Mouse (Mus musculus) neural tube, embryonic 13.5 days (tissue): ENCODE measurements at regions not wholly inside any gene's neighbourhood (a gene's known extent, or its start where the extent isn't known, plus 50 kb on each side); places are given as distances from the start of the nearest gene placed in this dataset.

Source experiments
- ATAC-seq: fragments of 200-750 bp; cut with Nextera tagmentation; 2 replicates; pipeline ENCODE4 v1.8.0; 2017; ENCODE audit warnings: low read depth, mild to moderate bottlenecking, moderate TSS enrichment, moderate library complexity
- H3K27ac ChIP-seq: fragments of 300-500 bp; sonication (generic); replicated peaks from 2 replicates; pipeline ENCODE4 v1.5.1; 2015; ENCODE audit warnings: moderate library complexity, mild to moderate bottlenecking, inconsistent platforms
- H3K27me3 ChIP-seq: fragments of 300-500 bp; sonication (generic); 2 replicates; pipeline ENCODE4 v1.6.1; 2015; ENCODE audit warnings: mild to moderate bottlenecking, inconsistent platforms
- H3K36me3 ChIP-seq: fragments of 300-500 bp; sonication (generic); 2 replicates; pipeline ENCODE4 v1.6.1; 2015; ENCODE audit warnings: mild to moderate bottlenecking, inconsistent platforms
- H3K4me1 ChIP-seq: fragments of 300-500 bp; sonication (generic); replicated peaks from 2 replicates; pipeline ENCODE4 v1.6.1; 2015; ENCODE audit warnings: inconsistent platforms
- H3K4me2 ChIP-seq: fragments of 300-500 bp; sonication (generic); 2 replicates; pipeline ENCODE4 v1.6.1; 2015; ENCODE audit warnings: inconsistent platforms, mild to moderate bottlenecking, moderate library complexity
- H3K4me3 ChIP-seq: fragments of 300-500 bp; sonication (generic); 2 replicates; pipeline ENCODE4 v1.5.1; 2015; ENCODE audit warnings: mild to moderate bottlenecking, inconsistent platforms
- H3K9ac ChIP-seq: fragments of 300-500 bp; sonication (generic); 2 replicates; pipeline ENCODE4 v1.6.1; 2015; ENCODE audit warnings: moderate library complexity, mild to moderate bottlenecking, inconsistent platforms
- H3K9me3 ChIP-seq: fragments of 300-500 bp; sonication (generic); 2 replicates; pipeline ENCODE4 v1.6.1; 2016; ENCODE audit warnings: inconsistent platforms
- WGBS: fragments of 180-500 bp; shearing (Covaris S2); methylation state at CpG from one replicate; pipeline ENCODE4 v1.1.7; 2015; 5-methylcytosine and 5-hydroxymethylcytosine counted together

GRCm38 (mm10) chr16:76232680-76233079 is 140.9 kb downstream of the Nrip1 start:
- no peak overlapping the region for H3K27ac ChIP-seq
- no peak for ATAC-seq

DNA sequence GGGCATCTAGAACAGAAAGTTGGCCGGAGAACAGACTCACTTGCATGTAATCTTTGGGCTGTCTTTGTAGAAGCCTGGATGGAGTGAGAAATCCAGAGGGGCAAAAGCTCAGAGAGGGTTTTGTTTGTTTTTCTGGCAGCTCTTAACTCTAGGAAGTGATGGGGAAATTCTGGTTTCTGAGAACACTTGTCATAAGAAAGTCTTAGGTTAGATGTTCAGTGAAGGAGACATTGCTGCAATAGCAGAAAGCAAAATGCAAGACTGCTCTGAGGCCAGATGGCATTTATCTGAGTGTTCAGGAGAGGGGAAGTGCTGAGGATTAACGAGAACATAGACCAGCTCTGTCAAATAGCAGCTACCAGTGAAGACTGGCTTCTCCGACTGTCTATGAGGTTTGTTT is 141.5 kb downstream of the Nrip1 start:
- no peaks in the 10 kb centered on the region for H3K9me3 ChIP-seq
- H3K36me3 ChIP-seq, result no peaks in the 10 kb centered on the region
- H3K27me3 ChIP-seq, result no peaks in the 10 kb centered on the region
- H3K27ac ChIP-seq, result no peak overlapping the region
- no peak overlapping the region for H3K4me3 ChIP-seq
- no peak for ATAC-seq
- no peak overlapping the region for H3K9ac ChIP-seq
- H3K4me1 ChIP-seq, result no peaks in the 10 kb centered on the region
- WGBS, result 80% methylated on average over 3 of the region's 3 CpGs
- no peak overlapping the region for H3K4me2 ChIP-seq

More at GRCm38 (mm10) chr16:76232680-76233079, 140.9 kb downstream of the Nrip1 start:
- H3K4me2 ChIP-seq, result no peak overlapping the region
- 88% methylated on average over 4 of the region's 4 CpGs for WGBS
- H3K4me1 ChIP-seq, result no peaks in the 10 kb centered on the region
- no peaks in the 10 kb centered on the region for H3K9me3 ChIP-seq
- no peaks in the 10 kb centered on the region for H3K36me3 ChIP-seq
- H3K9ac ChIP-seq, result no peak overlapping the region
- no peak overlapping the region for H3K4me3 ChIP-seq
- no peaks in the 10 kb centered on the region for H3K27me3 ChIP-seq

- H3K9me3 ChIP-seq, result no peaks in the 10 kb centered on the region
- no peaks in the 10 kb centered on the region for H3K4me1 ChIP-seq
- H3K9ac ChIP-seq, result no peak overlapping the region
- no peak overlapping the region for H3K27ac ChIP-seq
- no peak for ATAC-seq
- no peaks in the 10 kb centered on the region for H3K36me3 ChIP-seq
- H3K27me3 ChIP-seq, result no peaks in the 10 kb centered on the region
- WGBS, result 95% methylated on average over 4 of the region's 4 CpGs
- H3K4me3 ChIP-seq, result no peak overlapping the region
- H3K4me2 ChIP-seq, result no peak overlapping the region
Measured at GRCm38 (mm10) chr16:76230516-76231302, 142.9 kb downstream of the Nrip1 start.

DNA sequence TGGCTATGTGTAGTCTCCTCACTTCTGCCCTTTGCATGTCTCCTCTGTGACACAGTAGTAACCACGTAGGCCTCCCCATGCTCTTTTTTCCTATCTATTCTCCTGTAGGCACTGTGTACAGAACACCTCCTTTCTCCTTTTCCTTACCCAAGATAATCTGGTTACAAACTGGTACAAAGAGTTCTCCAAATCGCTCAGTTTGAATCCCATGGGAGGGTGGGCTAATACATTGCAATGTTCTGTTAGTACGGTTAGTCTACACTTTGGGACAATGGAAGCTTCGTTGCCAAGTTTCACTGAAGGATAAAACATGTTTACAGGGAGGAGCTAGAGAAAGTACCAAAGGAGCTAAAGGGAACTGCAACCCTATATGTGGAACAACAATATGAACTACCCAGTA is 145.2 kb downstream of the Nrip1 start:
- Histone ChIP-seq H3K4me1 (0 out of 2 replicates have a peak, but pooled peaks cover 7% of the 10 kb centered on the region), H3K27me3 (no peaks in the 10 kb centered on the region), H3K9ac (no peak overlapping the region), H3K4me3 (no peak overlapping the region), H3K4me2 (no peak overlapping the region), H3K36me3 (no peaks in the 10 kb centered on the region), H3K9me3 (no peaks in the 10 kb centered on the region), H3K27ac (no peak overlapping the region)
- no peak for ATAC-seq
- WGBS, result 89% methylated on average over 4 of the region's 4 CpGs

- no peak overlapping the region for H3K4me2 ChIP-seq
- H3K9me3 ChIP-seq, result no peaks in the 10 kb centered on the region
- 79% methylated on average over 7 of the region's 7 CpGs for WGBS
- 0 out of 2 replicates have a peak, but pooled peaks cover 7% of the 10 kb centered on the region for H3K4me1 ChIP-seq
- no peak overlapping the region for H3K27ac ChIP-seq
- ATAC-seq, result no peak
- H3K4me3 ChIP-seq, result no peak overlapping the region
- H3K36me3 ChIP-seq, result no peaks in the 10 kb centered on the region
- H3K27me3 ChIP-seq, result no peaks in the 10 kb centered on the region
- H3K9ac ChIP-seq, result no peak overlapping the region
Measured at GRCm38 (mm10) chr16:76226446-76226845, 147.2 kb downstream of the Nrip1 start.

DNA sequence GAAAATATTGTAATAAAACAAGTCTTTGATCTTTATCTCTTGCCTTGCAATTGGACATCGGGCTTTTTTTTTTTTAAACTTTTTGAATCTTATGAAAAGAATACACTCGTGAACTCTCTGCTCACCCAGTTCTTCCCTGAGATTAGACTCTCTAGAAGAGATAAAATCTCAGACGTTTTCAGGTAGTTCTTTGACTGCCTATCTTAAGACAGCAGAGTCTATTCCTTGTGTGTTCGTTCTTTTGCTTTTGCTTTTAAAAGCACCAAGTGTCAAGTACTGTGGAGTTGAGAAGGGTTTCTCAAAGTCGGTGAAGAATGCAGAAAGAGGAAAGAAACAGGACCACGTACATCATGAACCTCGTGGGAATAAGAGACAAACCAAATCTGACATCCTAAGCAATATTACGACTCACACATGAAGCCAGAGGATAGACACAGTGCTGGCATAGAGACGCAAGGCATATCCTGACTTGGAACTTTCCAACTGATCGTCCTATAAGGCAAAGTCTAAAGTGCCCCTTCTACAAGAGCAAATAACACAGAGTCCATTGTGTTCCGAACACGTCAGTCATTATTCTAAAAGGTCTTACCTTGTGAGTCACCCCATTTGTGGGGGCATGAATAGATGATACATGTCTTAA is 147.9 kb downstream of the Nrip1 start:
- no peak overlapping the region for H3K4me3 ChIP-seq
- ATAC-seq, result no peak
- H3K4me1 ChIP-seq, result 0 out of 2 replicates have a peak, but pooled peaks cover 7% of the 10 kb centered on the region
- H3K27ac ChIP-seq, result no peak overlapping the region
- no peak overlapping the region for H3K9ac ChIP-seq
- H3K9me3 ChIP-seq, result no peaks in the 10 kb centered on the region
- H3K27me3 ChIP-seq, result no peaks in the 10 kb centered on the region
- 63% methylated on average over 12 of the region's 12 CpGs for WGBS
- no peak overlapping the region for H3K4me2 ChIP-seq
- H3K36me3 ChIP-seq, result no peaks in the 10 kb centered on the region

- 10% methylated on average over 9 of the region's 9 CpGs for WGBS
- Histone ChIP-seq H3K9me3 (no peaks in the 10 kb centered on the region), H3K4me2 (no peak overlapping the region), H3K4me1 (0 out of 2 replicates have a peak, but pooled peaks cover 7% of the 10 kb centered on the region), H3K27me3 (no peaks in the 10 kb centered on the region), H3K36me3 (no peaks in the 10 kb centered on the region), H3K27ac (no peak overlapping the region), H3K4me3 (no peak overlapping the region), H3K9ac (no peak overlapping the region)
- ATAC-seq, result no peak
Measured at GRCm38 (mm10) chr16:76224901-76225586, 148.6 kb downstream of the Nrip1 start.

DNA sequence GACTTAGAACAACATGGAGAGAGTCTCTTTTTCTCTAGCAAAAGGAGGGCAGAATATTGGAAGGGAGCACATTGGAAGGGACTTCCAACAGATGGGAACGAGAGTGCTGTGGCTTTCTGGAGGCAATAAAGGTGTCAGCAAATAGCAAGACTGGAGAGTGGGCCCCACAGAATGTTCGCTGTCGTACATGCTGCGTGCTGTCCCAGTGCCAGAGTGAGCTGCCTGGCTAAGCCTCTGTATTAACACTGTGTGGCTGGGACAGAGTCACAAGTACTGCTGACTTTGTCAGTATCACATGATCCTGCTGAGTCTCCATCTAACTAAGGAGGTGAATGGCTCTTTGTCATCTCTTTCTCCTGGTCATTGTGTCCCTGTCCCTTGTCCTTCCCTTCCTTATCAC is 149.9 kb downstream of the Nrip1 start:
- no peak overlapping the region for H3K27ac ChIP-seq
- ATAC-seq, result no peak
- H3K9ac ChIP-seq, result no peak overlapping the region
- no peaks in the 10 kb centered on the region for H3K27me3 ChIP-seq
- H3K4me1 ChIP-seq, result 0 out of 2 replicates have a peak, but pooled peaks cover 7% of the 10 kb centered on the region
- H3K9me3 ChIP-seq, result no peaks in the 10 kb centered on the region
- H3K4me2 ChIP-seq, result no peak overlapping the region
- no peak overlapping the region for H3K4me3 ChIP-seq
- 65% methylated on average over 4 of the region's 4 CpGs for WGBS
- H3K36me3 ChIP-seq, result no peaks in the 10 kb centered on the region

- Histone ChIP-seq H3K9ac (no peak overlapping the region), H3K27ac (no peak overlapping the region), H3K36me3 (no peaks in the 10 kb centered on the region), H3K4me3 (no peak overlapping the region), H3K27me3 (no peaks in the 10 kb centered on the region), H3K4me2 (no peak overlapping the region), H3K4me1 (0 out of 2 replicates have a peak, but pooled peaks cover 7% of the 10 kb centered on the region), H3K9me3 (no peaks in the 10 kb centered on the region)
- WGBS, result 68% methylated on average over 5 of the region's 5 CpGs
- ATAC-seq, result no peak
Measured at GRCm38 (mm10) chr16:76222960-76223359, 150.7 kb downstream of the Nrip1 start.

DNA sequence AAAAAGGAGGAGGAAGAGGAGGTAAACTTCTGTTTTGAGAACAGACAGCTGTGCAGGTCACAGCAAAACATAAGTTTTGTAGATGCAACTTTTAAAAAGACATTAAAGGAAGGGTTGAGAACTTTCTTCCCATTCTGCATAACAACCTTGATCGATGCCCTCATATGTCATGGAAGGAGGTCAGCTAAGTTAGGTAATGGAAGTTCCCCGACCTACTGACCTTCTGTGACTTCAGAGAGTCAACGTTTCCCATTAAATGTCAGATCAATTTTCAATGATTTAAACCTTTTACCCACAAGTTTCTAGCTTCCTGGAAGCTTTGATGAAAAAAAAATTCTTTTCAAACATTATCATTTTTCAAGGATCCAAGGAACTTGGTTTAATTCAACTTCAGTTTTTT is 153.2 kb downstream of the Nrip1 start:
- 83% methylated on average over 3 of the region's 3 CpGs for WGBS
- no peak overlapping the region for H3K27ac ChIP-seq
- H3K9ac ChIP-seq, result no peak overlapping the region
- H3K27me3 ChIP-seq, result no peaks in the 10 kb centered on the region
- H3K4me3 ChIP-seq, result no peak overlapping the region
- no peaks in the 10 kb centered on the region for H3K36me3 ChIP-seq
- H3K4me2 ChIP-seq, result no peak overlapping the region
- ATAC-seq, result no peak
- no peaks in the 10 kb centered on the region for H3K9me3 ChIP-seq
- H3K4me1 ChIP-seq, result 0 out of 2 replicates have a peak, but pooled peaks cover 7% of the 10 kb centered on the region

DNA sequence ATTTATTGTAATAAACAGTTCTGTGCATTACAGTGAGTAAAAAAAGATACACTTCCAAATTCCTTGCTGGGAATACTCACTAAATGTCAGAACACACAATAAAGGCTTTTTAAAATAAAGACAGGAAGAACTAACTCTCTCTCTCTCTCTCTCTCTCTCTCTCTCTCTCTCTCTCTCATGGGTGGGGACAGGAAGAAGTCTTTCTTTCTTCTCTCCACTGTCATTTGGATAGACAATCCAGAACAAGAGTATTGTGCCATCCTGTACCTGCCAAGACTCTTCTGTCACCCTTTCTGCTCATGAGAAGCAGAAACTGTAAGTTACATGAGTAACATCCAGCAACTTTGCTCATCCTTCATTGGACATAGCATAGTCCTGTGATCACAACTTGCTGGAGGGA is 154.4 kb downstream of the Nrip1 start:
- Histone ChIP-seq H3K4me2 (no peak overlapping the region), H3K36me3 (no peaks in the 10 kb centered on the region), H3K9ac (no peak overlapping the region), H3K9me3 (no peaks in the 10 kb centered on the region), H3K27ac (no peak overlapping the region), H3K4me3 (no peak overlapping the region), H3K27me3 (no peaks in the 10 kb centered on the region), H3K4me1 (no peaks in the 10 kb centered on the region)
- ATAC-seq, result no peak
